Mouse (Mus musculus) liver, embryonic 15.5 days (tissue): ENCODE measurements around the gene Klhl36. TPM values are rescaled to one million over a fixed set of nuclear protein-coding genes. Genes with fewer than 3 reads are reported as not detected.

Experiments
- ATAC-seq: fragments of 200-750 bp; cut with Nextera tagmentation; 2 replicates; pipeline ENCODE4 v1.8.0; 2017; ENCODE audit warnings: moderate number of reproducible peaks, mild to moderate bottlenecking, moderate library complexity; ENCODE audit not compliant: insufficient read depth
- H3K27ac ChIP-seq: fragments of 300-500 bp; sonication (generic); replicated peaks from 2 replicates; pipeline ENCODE4 v1.5.1; 2015; ENCODE audit warnings: mild to moderate bottlenecking, inconsistent platforms
- H3K27me3 ChIP-seq: fragments of 300-500 bp; sonication (generic); 2 replicates; pipeline ENCODE4 v1.6.1; 2015; ENCODE audit warnings: mild to moderate bottlenecking, inconsistent platforms
- H3K36me3 ChIP-seq: fragments of 300-500 bp; sonication (generic); replicated peaks from 2 replicates; pipeline ENCODE4 v1.6.1; 2015; ENCODE audit warnings: moderate library complexity, mild to moderate bottlenecking, inconsistent platforms
- H3K4me1 ChIP-seq: fragments of 300-500 bp; sonication (generic); replicated peaks from 2 replicates; pipeline ENCODE4 v1.6.1; 2015; ENCODE audit warnings: inconsistent platforms
- H3K4me2 ChIP-seq: fragments of 300-500 bp; sonication (generic); 2 replicates; pipeline ENCODE4 v1.6.1; 2015; ENCODE audit warnings: moderate library complexity, mild to moderate bottlenecking, inconsistent platforms
- H3K4me3 ChIP-seq: fragments of 300-500 bp; sonication (generic); replicated peaks from 2 replicates; pipeline ENCODE4 v1.5.1; 2015; ENCODE audit warnings: mild to moderate bottlenecking, inconsistent platforms
- H3K9ac ChIP-seq: fragments of 300-500 bp; sonication (generic); 2 replicates; pipeline ENCODE4 v1.6.1; 2015; ENCODE audit warnings: moderate library complexity, mild to moderate bottlenecking, inconsistent platforms
- H3K9me3 ChIP-seq: fragments of 300-500 bp; sonication (generic); replicated peaks from 2 replicates; pipeline ENCODE4 v1.6.1; 2016; ENCODE audit warnings: inconsistent platforms
- WGBS: fragments of 180-500 bp; shearing (Covaris S2); methylation state at CpG from one replicate; pipeline ENCODE4 v1.1.7; 2015; ENCODE audit warnings: mixed read lengths; ENCODE audit not compliant: insufficient replicate concordance; 5-methylcytosine and 5-hydroxymethylcytosine counted together
- polyA plus RNA-seq: library from polyadenylated mRNA; unstranded; fragments of >200 nt; fragmentation: Nextera tagmentation; extraction: Ambion mirVana; gene quantifications from 2 replicates; pipeline ENCODE4 v1.2.1, GENCODE M21; 2015

Gene Klhl36
- polyA plus RNA-seq, 1 experiment from 2014 or later, result 3.9 TPM

DNA sequence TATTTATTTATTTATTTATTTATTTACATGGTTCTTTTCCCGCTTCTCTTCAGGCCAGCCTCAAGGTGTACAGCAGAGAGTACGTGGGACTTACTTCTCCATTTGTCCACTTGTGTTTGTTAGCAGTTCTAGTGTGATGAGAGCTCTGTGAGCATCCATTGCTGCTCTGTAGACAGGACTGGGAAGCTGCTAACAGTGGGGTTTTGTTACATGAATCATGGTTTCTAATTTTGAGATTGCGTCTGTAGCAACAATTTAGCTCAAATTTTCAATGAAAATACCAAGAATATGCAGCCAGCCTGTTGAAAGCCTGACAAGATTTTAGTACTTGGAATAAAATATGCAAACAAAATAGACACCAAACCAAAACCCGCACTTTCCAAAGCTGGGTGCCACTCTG lies 63.4 kb downstream of the Klhl36 start:
- 81% methylated on average over 4 of the region's 4 CpGs for whole genome bisulfite sequencing
- no peak for ATAC-seq
- H3K27ac ChIP-seq, result peak overlapping the region; percentile 19; the same call in 1 of the 2 replicates
- no peaks in the 10 kb centered on the region for H3K9me3 ChIP-seq
- peaks cover 74% of the 10 kb centered on the region for H3K4me1 ChIP-seq
- H3K4me3 ChIP-seq, result no peak overlapping the region
- no peaks in the 10 kb centered on the region for H3K27me3 ChIP-seq
- no peak overlapping the region for H3K9ac ChIP-seq
- peaks cover 13% of the 10 kb centered on the region; the same call in 1 of the 2 replicates for H3K36me3 ChIP-seq
- H3K4me2 ChIP-seq, result no peak overlapping the region

DNA sequence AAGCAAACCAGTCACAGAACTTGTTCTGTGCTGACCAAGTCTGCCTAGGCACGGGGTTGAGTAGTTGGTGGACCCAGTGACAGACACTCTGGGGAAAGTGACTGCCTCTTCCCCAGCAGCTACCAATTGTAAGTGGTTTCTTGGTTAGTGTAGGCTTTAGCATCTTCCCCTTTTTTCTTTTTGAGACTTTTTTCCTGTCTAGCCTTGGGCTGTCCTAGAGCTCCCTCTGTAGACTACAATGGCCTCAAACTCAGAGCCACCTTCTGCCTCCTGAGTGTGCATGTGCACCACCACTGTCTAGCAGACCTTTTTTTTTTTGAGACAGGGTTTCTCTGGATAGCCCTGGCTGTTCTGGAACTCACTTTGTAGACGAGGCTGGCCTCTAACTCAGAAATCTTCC lies 64.4 kb downstream of the Klhl36 start:
- Histone ChIP-seq H3K36me3 (0 out of 2 replicates have a peak, but pooled peaks cover 5% of the 10 kb centered on the region), H3K4me1 (peaks cover 63% of the 10 kb centered on the region)

More for the DNA sequence above, 64.4 kb downstream of the Klhl36 start:
- Histone ChIP-seq H3K9ac (no peak overlapping the region), H3K27me3 (no peaks in the 10 kb centered on the region), H3K27ac (peak overlapping the region; percentile 19; the same call in 1 of the 2 replicates), H3K9me3 (no peaks in the 10 kb centered on the region), H3K4me2 (no peak overlapping the region), H3K4me3 (no peak overlapping the region)
- 20% methylated on average over 2 of the region's 2 CpGs for WGBS
- ATAC-seq, result no peak

Other genes with a start within 250 kb of the Klhl36 start
- not detected in 2 replicates for gene Adad2, start 249.5 kb upstream of the Klhl36 start, polyA plus RNA-seq
- not detected in 2 replicates for gene Kcng4, start 226.6 kb upstream of the Klhl36 start, polyA plus RNA-seq
- 2.2 and 2.5 TPM in 2 replicates for gene Wfdc1, start 195.9 kb upstream of the Klhl36 start, polyA plus RNA-seq
- 0.09 and 0.12 TPM in 2 replicates for gene Atp2c2, start 162.3 kb upstream of the Klhl36 start, polyA plus RNA-seq
- gene Tldc1, start 83.8 kb upstream of the Klhl36 start, polyA plus RNA-seq, result 4.1 and 4.6 TPM in 2 replicates
- gene Cotl1, start 21.7 kb upstream of the Klhl36 start, polyA plus RNA-seq, result 31.9 and 33.3 TPM in 2 replicates
- 76.7 and 91.5 TPM in 2 replicates for gene Usp10, start 48.1 kb downstream of the Klhl36 start, polyA plus RNA-seq
- gene Gm20388, start 48.6 kb downstream of the Klhl36 start, polyA plus RNA-seq, result 3.0 TPM in 1 of 2 replicates, not detected in the other
- 1.3 and 2.1 TPM in 2 replicates for gene Crispld2, start 130.2 kb downstream of the Klhl36 start, polyA plus RNA-seq
- 13.9 and 17.2 TPM in 2 replicates for gene Zdhhc7, start 239.2 kb downstream of the Klhl36 start, polyA plus RNA-seq